Mouse (Mus musculus) embryonic facial prominence, embryonic 14.5 days (tissue): ENCODE results near the gene Cib4. TPM values are rescaled to one million over a fixed set of nuclear protein-coding genes. Genes with fewer than 3 reads are reported as not detected.

Source experiments
- ATAC-seq: fragments of 200-750 bp; cut with Nextera tagmentation; 2 replicates; pipeline ENCODE4 v1.8.0; 2017; ENCODE audit warnings: low read depth, moderate number of reproducible peaks, moderate TSS enrichment
- DNase-seq: peaks from one replicate; pipeline ENCODE4 v3.0.0-alpha.2; 2015; ENCODE audit warnings: low spot score
- H3K27ac ChIP-seq: fragments of 300-500 bp; sonication (generic); replicated peaks from 2 replicates; pipeline ENCODE4 v1.5.1; 2014; ENCODE audit warnings: low read depth, mild to moderate bottlenecking, low read length, moderate library complexity
- H3K27me3 ChIP-seq: fragments of 300-500 bp; sonication (generic); replicated peaks from 2 replicates; pipeline ENCODE4 v1.6.1; 2014; ENCODE audit warnings: low read length; ENCODE audit not compliant: control insufficient read depth, insufficient read depth
- H3K36me3 ChIP-seq: fragments of 300-500 bp; sonication (generic); 2 replicates; pipeline ENCODE4 v1.6.1; 2014; ENCODE audit warnings: low read length, mixed read lengths; ENCODE audit not compliant: control insufficient read depth, insufficient read depth
- H3K4me1 ChIP-seq: fragments of 300-500 bp; sonication (generic); 2 replicates; pipeline ENCODE4 v1.6.1; 2014; ENCODE audit warnings: antibody characterized with exemption, low read length; ENCODE audit not compliant: control insufficient read depth, insufficient read depth
- H3K4me2 ChIP-seq: fragments of 300-500 bp; sonication (generic); 2 replicates; pipeline ENCODE4 v1.6.1; 2014; ENCODE audit warnings: low read depth, mild to moderate bottlenecking, low read length, moderate library complexity, mixed read lengths
- H3K4me3 ChIP-seq: fragments of 300-500 bp; sonication (generic); 2 replicates; pipeline ENCODE4 v1.5.1; 2014; ENCODE audit warnings: low read depth, mild to moderate bottlenecking, low read length
- H3K9ac ChIP-seq: fragments of 300-500 bp; sonication (generic); 2 replicates; pipeline ENCODE4 v1.6.1; 2014; ENCODE audit warnings: low read depth, mild to moderate bottlenecking, low read length, moderate library complexity, mixed read lengths
- H3K9me3 ChIP-seq: fragments of 300-500 bp; sonication (generic); 2 replicates; pipeline ENCODE4 v1.6.1; 2016; ENCODE audit warnings: low read length; ENCODE audit not compliant: control insufficient read depth
- WGBS: fragments of 180-500 bp; shearing (Covaris S2); extraction: QIAGEN DNeasy Blood & Tissue Kit; methylation state at CpG from one replicate; pipeline ENCODE4 v1.1.7; 2014; 5-methylcytosine and 5-hydroxymethylcytosine counted together
- polyA plus RNA-seq: library from polyadenylated mRNA; unstranded; fragments of >200 nt; fragmentation: Nextera tagmentation; extraction: Ambion mirVana; gene quantifications from 2 replicates; pipeline ENCODE4 v1.2.1, GENCODE M21; 2014

Gene Cib4
- polyA plus RNA-seq, 1 experiment from 2014 or later = not detected

DNA sequence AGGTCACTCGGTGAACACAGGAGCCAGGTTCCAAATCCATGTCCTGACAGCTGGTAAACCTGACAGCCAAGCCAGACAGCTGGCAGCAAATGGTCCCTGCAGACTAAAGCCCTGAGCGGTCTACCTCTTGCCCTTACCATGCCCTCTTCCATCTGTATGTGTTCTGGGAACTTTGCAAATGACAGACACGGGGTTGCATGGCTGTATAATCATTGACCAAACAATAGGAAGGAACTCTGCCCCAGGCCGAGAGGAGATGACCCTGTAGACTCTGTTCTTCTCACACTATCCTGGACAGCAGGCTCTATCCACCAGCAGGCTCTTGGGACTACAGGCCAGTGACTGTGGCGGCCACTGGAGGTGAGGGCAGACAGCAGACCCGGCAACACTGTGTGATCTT is 11.0 kb downstream of the Cib4 start:
- Histone ChIP-seq H3K36me3 (no peaks in the 10 kb centered on the region), H3K27ac (no peak overlapping the region), H3K9ac (no peak overlapping the region), H3K4me3 (no peak overlapping the region), H3K4me2 (no peak overlapping the region), H3K27me3 (no peaks in the 10 kb centered on the region), H3K9me3 (no peaks in the 10 kb centered on the region), H3K4me1 (no peaks in the 10 kb centered on the region)
- ATAC-seq (no peak), DNase-seq (no peak)
- 71% methylated on average over 6 of the region's 6 CpGs for WGBS

DNA sequence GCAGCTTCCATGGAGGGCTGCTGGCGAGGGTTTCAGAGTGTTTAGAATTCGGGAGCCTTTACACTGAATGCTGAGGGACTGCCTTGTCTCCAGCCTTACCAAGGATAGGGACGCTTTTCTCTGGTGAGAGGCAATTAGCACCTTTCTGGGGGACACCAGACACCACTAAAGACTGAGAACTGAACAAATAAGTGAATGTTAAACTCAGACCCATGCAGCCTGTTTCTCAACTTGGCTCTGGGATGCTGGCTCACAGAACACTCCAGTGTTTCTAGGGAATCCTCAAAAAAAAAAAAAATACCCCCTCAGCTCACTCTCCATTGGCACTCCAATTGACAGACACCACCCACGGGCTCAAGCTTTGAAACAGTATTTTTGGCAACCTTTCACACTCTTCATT is 16.7 kb downstream of the Cib4 start:
- DNase-seq = no peak
- Histone ChIP-seq H3K27me3 (no peaks in the 10 kb centered on the region), H3K36me3 (no peaks in the 10 kb centered on the region), H3K4me1 (no peaks in the 10 kb centered on the region), H3K27ac (no peak overlapping the region), H3K4me2 (no peak overlapping the region), H3K4me3 (no peak overlapping the region), H3K9ac (no peak overlapping the region), H3K9me3 (no peaks in the 10 kb centered on the region)
- 39% methylated on average over 4 of the region's 4 CpGs for WGBS
- ATAC-seq = no peak

DNA sequence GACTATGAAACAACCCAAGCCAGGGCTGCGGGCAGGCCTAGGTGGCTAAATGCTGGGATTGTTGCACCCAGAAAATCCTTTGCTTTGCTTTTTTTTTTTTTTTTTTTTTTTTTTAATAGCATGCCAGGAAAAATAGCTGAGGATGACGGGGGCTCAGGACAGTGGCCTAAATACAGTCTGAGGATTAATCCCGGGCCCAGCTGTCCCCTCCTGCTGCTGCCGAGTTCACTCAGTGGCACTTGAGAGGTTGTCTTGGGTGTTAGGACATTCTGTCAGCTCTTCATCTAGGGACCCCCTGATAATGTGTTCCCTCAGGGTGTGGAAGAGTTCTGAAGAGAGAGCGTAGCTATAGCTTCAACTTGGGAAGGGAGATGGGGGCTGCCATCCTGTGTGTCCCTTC is 18.5 kb downstream of the Cib4 start:
- Histone ChIP-seq H3K4me3 (no peak overlapping the region), H3K4me1 (no peaks in the 10 kb centered on the region), H3K27me3 (no peaks in the 10 kb centered on the region), H3K36me3 (no peaks in the 10 kb centered on the region), H3K9me3 (no peaks in the 10 kb centered on the region), H3K4me2 (no peak overlapping the region), H3K9ac (no peak overlapping the region), H3K27ac (no peak overlapping the region)
- DNase-seq (peak; percentile 7), ATAC-seq (no peak)
- 70% methylated on average over 5 of the region's 5 CpGs for WGBS

DNA sequence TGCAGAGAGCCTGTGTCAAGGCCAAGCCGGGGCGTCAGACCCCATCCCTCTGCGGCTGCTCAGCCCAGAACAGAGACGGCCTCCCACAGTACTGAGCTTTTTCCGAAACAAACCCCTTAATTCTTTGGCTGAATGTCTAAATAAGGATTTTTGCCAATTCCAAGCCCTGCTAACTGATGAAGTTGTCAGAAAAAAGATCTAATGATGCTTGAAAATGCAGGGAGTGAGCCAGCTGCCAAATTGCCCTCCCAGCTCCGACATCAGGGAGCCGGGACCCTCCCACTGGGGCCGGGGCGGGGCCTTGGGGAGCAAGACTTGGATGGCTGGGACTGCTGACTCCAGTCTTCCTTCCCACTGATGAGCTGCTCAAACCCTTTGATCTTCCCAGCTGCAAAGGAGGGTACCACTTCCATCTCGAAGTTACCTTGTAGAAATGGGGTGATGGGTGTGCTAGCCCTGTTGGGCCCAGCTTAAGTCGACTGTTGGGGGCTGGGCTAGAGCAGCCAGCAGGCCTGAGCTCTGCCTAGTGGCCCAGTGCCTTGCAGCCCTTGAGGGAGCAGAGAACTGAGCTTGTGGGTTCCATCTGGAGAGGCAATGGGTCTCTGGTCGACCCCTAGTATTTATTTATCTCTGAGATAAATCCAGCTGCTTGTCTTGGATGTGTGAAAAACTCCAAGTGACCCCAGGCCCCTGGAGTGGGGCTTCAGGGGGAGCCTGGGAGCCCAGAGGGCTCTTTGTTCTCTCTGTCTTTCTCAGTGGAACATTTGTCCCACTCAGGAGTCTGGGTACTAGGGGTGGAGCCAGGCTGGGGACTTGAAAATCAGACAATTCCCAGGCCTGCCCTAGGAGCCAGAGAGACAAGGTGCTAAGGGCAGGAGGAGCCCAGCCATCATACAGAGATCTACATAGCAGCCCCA is 19.5 kb downstream of the Cib4 start:
- 19% methylated on average over 12 of the region's 12 CpGs for WGBS
- no peaks in the 10 kb centered on the region for H3K36me3 ChIP-seq
- H3K4me2 ChIP-seq = no peak overlapping the region
- no peaks in the 10 kb centered on the region for H3K9me3 ChIP-seq
- H3K27ac ChIP-seq = no peak overlapping the region
- no peaks in the 10 kb centered on the region for H3K4me1 ChIP-seq
- no peak overlapping the region for H3K9ac ChIP-seq
- H3K27me3 ChIP-seq = no peaks in the 10 kb centered on the region
- ATAC-seq (no peak), DNase-seq (peak; percentile 49)
- H3K4me3 ChIP-seq = no peak overlapping the region

DNA sequence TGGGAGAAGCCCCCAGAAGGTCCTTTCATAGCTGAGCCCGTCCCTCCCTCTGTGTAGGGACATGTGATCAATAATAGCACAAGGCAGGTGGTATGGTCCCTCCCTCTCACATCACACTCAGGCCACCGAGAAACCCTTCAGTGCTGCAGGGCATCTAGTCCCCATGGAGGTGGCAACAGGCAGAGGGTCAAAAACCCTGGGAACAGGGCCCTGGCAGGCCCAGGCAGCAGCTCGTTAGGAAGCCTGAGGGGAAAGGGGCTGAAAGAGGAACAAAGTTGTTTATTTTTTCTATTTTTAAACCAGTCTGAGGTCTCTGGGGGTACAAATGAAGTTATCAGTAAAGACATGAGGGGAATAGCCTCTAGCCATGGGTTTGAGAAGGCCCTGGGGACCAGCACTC is 21.4 kb downstream of the Cib4 start:
- Histone ChIP-seq H3K4me1 (no peaks in the 10 kb centered on the region), H3K9ac (no peak overlapping the region), H3K9me3 (no peaks in the 10 kb centered on the region), H3K27ac (no peak overlapping the region), H3K27me3 (no peaks in the 10 kb centered on the region), H3K4me2 (no peak overlapping the region), H3K4me3 (no peak overlapping the region), H3K36me3 (no peaks in the 10 kb centered on the region)
- ATAC-seq (no peak), DNase-seq (no peak)
- 29% methylated on average over 3 of the region's 3 CpGs for WGBS

DNA sequence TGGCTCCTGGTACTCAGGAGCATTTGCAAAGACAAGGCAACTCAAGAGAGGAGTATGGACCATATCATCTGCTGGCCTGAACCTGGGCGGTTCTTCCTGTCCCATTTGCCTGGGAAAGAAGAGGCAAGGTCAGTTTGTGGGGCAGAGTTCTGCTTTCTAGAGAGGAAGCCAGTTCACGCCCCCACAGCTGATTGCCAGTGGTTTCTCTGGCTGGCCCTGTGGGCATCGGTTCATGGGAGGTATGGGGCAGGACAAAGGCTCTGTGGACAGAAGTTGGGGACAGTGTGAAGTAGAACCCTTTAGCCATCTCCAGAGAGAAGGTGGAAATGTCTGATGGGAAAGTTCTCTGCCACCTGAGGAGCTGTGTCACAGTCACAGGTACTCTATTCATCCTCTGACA is 22.5 kb downstream of the Cib4 start:
- Histone ChIP-seq H3K27me3 (no peaks in the 10 kb centered on the region), H3K9ac (no peak overlapping the region), H3K4me3 (no peak overlapping the region), H3K36me3 (no peaks in the 10 kb centered on the region), H3K27ac (no peak overlapping the region), H3K9me3 (no peaks in the 10 kb centered on the region), H3K4me2 (no peak overlapping the region), H3K4me1 (no peaks in the 10 kb centered on the region)
- DNase-seq (no peak), ATAC-seq (no peak)
- 73% methylated on average over 3 of the region's 3 CpGs for WGBS

DNA sequence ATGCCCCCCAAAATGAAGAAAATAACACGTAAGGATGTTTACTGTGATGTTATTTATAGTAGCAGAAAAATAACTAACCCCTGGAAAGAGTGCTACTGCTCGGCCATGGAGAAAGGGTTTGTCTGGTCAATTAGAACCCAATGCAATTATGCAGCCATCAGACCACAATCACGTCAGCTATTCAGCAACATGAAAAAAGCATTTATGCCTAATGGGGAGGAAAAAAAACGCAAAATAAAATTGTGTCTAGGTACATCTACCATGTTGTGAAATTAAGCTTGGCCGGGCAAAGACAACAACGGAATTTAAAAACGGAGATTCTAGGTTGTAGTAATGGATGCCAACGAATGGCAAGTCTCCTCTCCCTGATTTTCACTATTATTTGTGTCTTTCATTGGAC is 23.2 kb downstream of the Cib4 start:
- WGBS = 86% methylated on average over 8 of the region's 8 CpGs

DNA sequence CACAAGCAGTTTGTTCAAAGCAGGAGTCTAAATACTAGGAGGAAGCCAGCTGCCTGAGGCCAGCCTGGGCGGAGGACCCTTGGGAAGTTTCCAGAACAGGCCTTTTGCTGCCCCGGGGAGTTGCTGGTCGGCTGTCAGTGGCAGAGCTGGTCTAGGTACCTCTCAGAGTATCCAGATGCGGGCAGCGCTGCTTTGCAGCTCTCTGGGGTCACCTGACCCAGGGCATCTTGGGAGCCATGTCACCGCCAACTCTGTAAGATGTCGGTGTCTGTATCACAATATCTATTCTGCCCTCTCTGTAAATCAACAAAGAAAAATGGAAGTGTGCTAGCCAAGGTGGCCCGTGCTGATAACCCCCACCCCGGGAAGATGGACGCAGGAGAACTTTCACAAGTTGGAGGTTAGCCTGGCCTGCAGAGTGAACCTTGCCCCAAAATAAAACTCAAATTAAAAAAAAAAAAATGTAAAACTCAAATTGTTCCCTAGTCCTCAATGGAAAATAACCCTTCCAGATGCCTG is 25.4 kb downstream of the Cib4 start:
- Histone ChIP-seq H3K27ac (no peak overlapping the region), H3K27me3 (no peaks in the 10 kb centered on the region), H3K9me3 (no peaks in the 10 kb centered on the region), H3K4me2 (no peak overlapping the region), H3K4me1 (no peaks in the 10 kb centered on the region), H3K36me3 (no peaks in the 10 kb centered on the region), H3K4me3 (no peak overlapping the region), H3K9ac (no peak overlapping the region)
- WGBS = 80% methylated on average over 10 of the region's 10 CpGs
- no peak for DNase-seq
- no peak for ATAC-seq

More for the DNA sequence above, 23.2 kb downstream of the Cib4 start:
- H3K27ac ChIP-seq = no peak overlapping the region
- no peaks in the 10 kb centered on the region for H3K36me3 ChIP-seq
- no peak for ATAC-seq
- H3K4me2 ChIP-seq = no peak overlapping the region
- no peak for DNase-seq
- H3K9ac ChIP-seq = no peak overlapping the region
- H3K4me1 ChIP-seq = no peaks in the 10 kb centered on the region
- no peak overlapping the region for H3K4me3 ChIP-seq
- no peaks in the 10 kb centered on the region for H3K27me3 ChIP-seq
- no peaks in the 10 kb centered on the region for H3K9me3 ChIP-seq

DNA sequence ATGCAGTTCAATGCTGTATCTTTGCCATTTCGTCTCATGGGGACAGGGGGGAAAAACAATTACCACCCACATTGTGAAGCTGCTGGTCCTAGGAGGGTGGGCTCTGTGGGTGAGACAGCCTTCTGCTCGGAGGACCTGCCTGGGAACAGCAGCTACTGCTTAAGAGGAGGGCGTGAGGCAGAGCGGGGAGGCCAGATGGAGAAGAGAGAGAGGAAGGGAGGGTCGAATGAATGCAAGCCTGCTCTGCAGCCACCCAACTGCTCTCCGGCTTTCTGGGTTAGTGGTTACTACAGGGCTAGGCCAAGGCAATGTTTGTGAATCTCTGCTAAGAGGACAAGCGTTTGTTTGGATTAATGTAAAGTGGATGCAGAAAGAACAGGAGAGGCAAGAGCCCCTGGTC is 26.1 kb downstream of the Cib4 start:
- Histone ChIP-seq H3K4me3 (no peak overlapping the region), H3K36me3 (no peaks in the 10 kb centered on the region), H3K27me3 (no peaks in the 10 kb centered on the region), H3K4me1 (no peaks in the 10 kb centered on the region), H3K9me3 (no peaks in the 10 kb centered on the region), H3K27ac (no peak overlapping the region), H3K9ac (no peak overlapping the region), H3K4me2 (no peak overlapping the region)
- no peak for DNase-seq
- ATAC-seq = no peak
- WGBS = 42% methylated on average over 7 of the region's 7 CpGs
